Mouse (Mus musculus) lung, adult 2 months (tissue): ENCODE data around the gene Trim56. TPM values are rescaled to one million over a fixed set of nuclear protein-coding genes. Genes with fewer than 3 reads are reported as not detected.

Experiments
- DNase-seq: peaks from one replicate; pipeline ENCODE4 v3.0.0; 2022
- H3K4me1 ChIP-seq: fragments of 200-500 bp; 2 replicates; pipeline ENCODE4 v1.6.1; 2011; ENCODE audit warnings: low read length; ENCODE audit not compliant: control insufficient read depth, insufficient read depth
- H3K4me3 ChIP-seq: fragments of 200-500 bp; replicated peaks from 2 replicates; pipeline ENCODE3; 2011; ENCODE audit warnings: low read depth, mild to moderate bottlenecking, control low read depth, low read length; ENCODE audit errors: extremely low read depth
- CTCF ChIP-seq: fragments of 200-500 bp; IDR thresholded peaks from 2 replicates; pipeline ENCODE4 v1.5.1; 2011; ENCODE audit warnings: mild to moderate bottlenecking, low read length, control low read depth; ENCODE audit not compliant: insufficient read depth
- POLR2A ChIP-seq: fragments of 200-500 bp; IDR thresholded peaks from 2 replicates; pipeline ENCODE4 v1.6.1; 2011; ENCODE audit warnings: low read depth, mild to moderate bottlenecking, control low read depth, low read length, borderline replicate concordance; ENCODE audit errors: extremely low read depth
- WGBS: fragments of 180-500 bp; shearing (Covaris S2); methylation state at CpG from one replicate; pipeline ENCODE4 v1.1.7; 2018; 5-methylcytosine and 5-hydroxymethylcytosine counted together
- polyA plus RNA-seq: library from polyadenylated mRNA; depleted of rRNA; stranded (reverse); fragments of >200 nt; gene quantifications from 2 replicates; pipeline ENCODE4 v1.2.3, GENCODE M21; 2012

Trim56 gene
- polyA plus RNA-seq, 1 experiment, result 26.8 TPM

- 15% methylated on average over 1 of the region's 1 CpGs for WGBS
- H3K4me1 ChIP-seq, result peaks cover 5% of the 10 kb centered on the region
- DNase-seq, result no peak
Observed at GRCm38 (mm10) chr5:137096037-137096436, 20.0 kb downstream of the Trim56 start.

GRCm38 (mm10) chr5:137095135-137095534 is 20.9 kb downstream of the Trim56 start:
- DNase-seq, result no peak
- Histone ChIP-seq H3K4me3 (no peak overlapping the region), H3K4me1 (peaks cover 5% of the 10 kb centered on the region)
- TF ChIP-seq POLR2A (no peak), CTCF (no peak)
- 71% methylated on average over 10 of the region's 10 CpGs for WGBS

More at GRCm38 (mm10) chr5:137096037-137096436, 20.0 kb downstream of the Trim56 start:
- H3K4me3 ChIP-seq, result no peak overlapping the region
- TF ChIP-seq CTCF, result no peak
- no peak for TF ChIP-seq POLR2A

- no peak for DNase-seq
- 61% methylated on average over 9 of the region's 9 CpGs for WGBS
- TF ChIP-seq POLR2A, result no peak
- no peak for TF ChIP-seq CTCF
- H3K4me3 ChIP-seq, result no peak overlapping the region
- peaks cover 5% of the 10 kb centered on the region for H3K4me1 ChIP-seq
Observed at GRCm38 (mm10) chr5:137093720-137094119, 22.3 kb downstream of the Trim56 start.

GRCm38 (mm10) chr5:137091560-137091959 is 24.4 kb downstream of the Trim56 start:
- WGBS, result 53% methylated on average over 6 of the region's 6 CpGs
- TF ChIP-seq POLR2A (no peak), CTCF (no peak)
- peaks cover 5% of the 10 kb centered on the region for H3K4me1 ChIP-seq
- no peak for DNase-seq
- H3K4me3 ChIP-seq, result no peak overlapping the region

GRCm38 (mm10) chr5:137090870-137091269 is 25.1 kb downstream of the Trim56 start:
- 65% methylated on average over 10 of the region's 10 CpGs for WGBS
- Histone ChIP-seq H3K4me1 (peaks cover 5% of the 10 kb centered on the region), H3K4me3 (no peak overlapping the region)
- TF ChIP-seq CTCF (no peak), POLR2A (no peak)
- DNase-seq, result no peak

- Histone ChIP-seq H3K4me1 (no peaks in the 10 kb centered on the region), H3K4me3 (no peak overlapping the region)
- TF ChIP-seq POLR2A (no peak), CTCF (no peak)
- peak; percentile 53 for DNase-seq
- 50% methylated on average over 8 of the region's 8 CpGs for WGBS
Observed at GRCm38 (mm10) chr5:137087410-137087809, 28.6 kb downstream of the Trim56 start.

GRCm38 (mm10) chr5:137085731-137086130 is 30.3 kb downstream of the Trim56 start:
- WGBS, result 89% methylated on average over 3 of the region's 3 CpGs
- no peak overlapping the region for H3K4me3 ChIP-seq
- H3K4me1 ChIP-seq, result no peaks in the 10 kb centered on the region
- no peak for TF ChIP-seq POLR2A
- TF ChIP-seq CTCF, result no peak
- DNase-seq, result no peak

GRCm38 (mm10) chr5:137085021-137085420 is 31.0 kb downstream of the Trim56 start:
- DNase-seq, result no peak
- Histone ChIP-seq H3K4me1 (peaks cover 3% of the 10 kb centered on the region; the same call in 1 of the 2 replicates), H3K4me3 (no peak overlapping the region)
- TF ChIP-seq CTCF (no peak), POLR2A (no peak)
- WGBS, result 77% methylated on average over 6 of the region's 6 CpGs

DNA sequence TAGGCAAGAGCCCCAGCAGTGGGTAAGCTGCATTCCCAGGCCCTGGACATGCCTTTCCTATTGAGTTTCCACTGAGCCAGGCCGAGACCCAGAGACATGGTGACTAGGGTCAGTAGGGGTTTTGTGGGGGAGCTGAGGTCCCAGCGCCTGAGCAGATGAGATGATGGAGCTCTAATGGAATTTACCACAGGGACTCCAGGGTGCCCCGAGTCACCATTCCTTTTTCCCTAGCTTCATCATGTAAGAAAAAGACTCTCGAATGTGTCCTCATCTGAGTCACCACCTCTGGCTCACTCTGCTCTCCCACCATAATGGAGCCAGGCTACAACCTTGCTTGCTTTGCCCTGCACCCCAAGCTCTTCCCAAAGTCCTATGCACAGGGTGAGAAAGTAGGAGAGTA is 33.0 kb downstream of the Trim56 start:
- TF ChIP-seq CTCF (no peak), POLR2A (no peak)
- H3K4me3 ChIP-seq, result no peak overlapping the region
- 86% methylated on average over 4 of the region's 4 CpGs for WGBS
- DNase-seq, result no peak
- H3K4me1 ChIP-seq, result peaks cover 10% of the 10 kb centered on the region; the same call in 1 of the 2 replicates

DNA sequence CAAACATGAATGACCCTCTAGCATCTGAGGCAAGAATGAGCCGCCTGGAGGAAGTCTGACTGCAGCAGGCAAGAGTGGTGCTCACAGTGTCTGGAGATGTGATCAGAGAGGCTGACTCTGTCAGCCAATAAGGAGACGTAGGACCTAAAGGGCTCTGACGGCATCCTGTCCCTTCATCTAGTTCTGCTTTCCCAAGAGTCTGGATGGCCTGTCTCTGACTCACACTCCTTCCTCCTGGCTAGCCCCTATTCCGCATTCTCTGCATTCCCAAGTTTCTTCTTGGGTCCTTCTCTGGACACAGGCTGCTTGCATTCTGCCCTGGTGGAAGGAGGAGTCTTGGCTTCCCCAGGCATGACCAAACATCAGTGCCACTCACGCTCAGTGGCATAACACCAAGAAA is 36.2 kb downstream of the Trim56 start:
- DNase-seq, result peak; percentile 39
- Histone ChIP-seq H3K4me1 (peaks cover 30% of the 10 kb centered on the region), H3K4me3 (no peak overlapping the region)
- 30% methylated on average over 5 of the region's 5 CpGs for WGBS
- no peak for TF ChIP-seq CTCF
- no peak for TF ChIP-seq POLR2A
